Mouse (Mus musculus) kidney, adult 9 months (tissue): ENCODE measurements around the gene Cxcr6.

ENCODE experiments used
- DNase-seq: peaks from one replicate; pipeline ENCODE4 v3.0.0; 2022

The Cxcr6 gene

GRCm38 (mm10) chr9:123828916-123829315 is 22.6 kb downstream of the Cxcr6 start:
- DNase-seq = no peak

DNA sequence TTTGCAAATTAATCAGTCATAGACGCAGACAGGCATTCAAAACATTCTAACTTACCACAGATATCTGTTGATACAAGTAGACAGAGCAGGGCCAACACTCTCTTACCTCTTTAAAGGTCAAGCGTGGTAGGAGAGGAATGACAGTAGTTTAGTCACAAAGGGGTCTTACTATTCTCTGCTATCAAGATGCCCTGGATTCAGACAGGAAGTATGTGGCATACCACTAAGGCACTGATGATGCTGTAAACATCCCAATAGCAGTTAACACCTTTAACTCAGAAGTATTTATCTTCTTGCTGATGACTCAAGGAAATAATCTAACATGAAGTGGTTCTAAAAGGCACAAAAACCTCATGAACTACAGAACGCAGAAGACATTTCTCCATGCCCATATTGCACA is 29.6 kb downstream of the Cxcr6 start:
- DNase-seq = no peak

DNA sequence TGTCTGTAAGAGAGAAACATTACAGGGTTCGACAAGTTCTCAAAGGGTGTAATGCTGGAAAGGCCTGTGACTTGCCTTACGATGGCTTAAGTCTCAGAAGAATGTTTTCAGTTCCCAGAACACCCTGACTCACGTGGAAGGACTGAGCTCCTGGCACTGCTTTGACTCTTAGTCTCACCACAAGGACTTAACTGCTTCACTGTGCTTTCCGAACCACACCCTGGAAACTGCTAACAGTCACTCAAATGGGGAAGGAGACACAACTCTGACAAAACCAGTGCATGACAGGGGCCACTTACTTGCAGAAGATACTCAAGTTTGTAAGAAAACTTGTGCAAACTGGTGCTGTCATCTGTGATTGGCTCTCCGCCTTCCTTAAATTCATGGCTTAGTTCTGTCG is 34.0 kb downstream of the Cxcr6 start:
- no peak for DNase-seq

DNA sequence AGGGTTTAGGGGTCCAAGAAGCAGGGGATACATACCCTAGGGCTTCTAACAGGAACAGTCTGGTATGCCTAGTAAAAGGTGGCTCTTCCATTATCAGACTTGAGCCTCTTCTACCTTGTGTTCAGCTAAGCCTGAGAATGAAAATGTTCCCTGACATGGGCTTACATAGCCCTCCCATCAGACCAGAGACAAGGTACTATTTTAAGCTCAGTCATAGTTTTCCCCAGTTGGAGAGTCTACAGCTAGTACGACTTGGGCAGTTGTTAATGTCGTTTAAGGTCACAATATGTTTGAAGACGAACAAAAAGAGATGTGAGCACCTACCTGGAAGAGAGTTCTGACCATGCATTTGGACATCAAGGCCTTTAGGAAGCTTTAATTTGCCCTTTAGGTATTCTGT is 38.2 kb downstream of the Cxcr6 start:
- DNase-seq = no peak

DNA sequence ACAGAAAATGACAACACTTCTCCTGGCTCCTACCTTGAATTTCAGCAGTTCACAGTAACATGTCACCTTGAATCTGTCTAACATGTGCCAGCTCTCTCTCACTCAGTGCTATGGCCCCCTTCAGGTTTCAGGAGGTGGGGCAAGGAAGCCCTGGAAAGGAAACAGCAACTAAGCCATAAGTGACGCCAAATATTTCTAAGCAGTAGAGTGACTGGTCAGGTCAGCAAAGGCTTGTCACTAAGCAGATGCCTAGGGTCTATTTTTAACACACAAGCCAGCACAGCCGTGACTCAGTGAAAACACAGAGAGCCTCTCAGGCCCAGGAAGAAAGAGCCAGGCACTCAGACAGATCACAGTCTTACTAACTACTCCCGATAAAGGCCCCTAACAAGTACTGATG is 38.8 kb downstream of the Cxcr6 start:
- DNase-seq = peak; percentile 16

GRCm38 (mm10) chr9:123846490-123846889 is 40.2 kb downstream of the Cxcr6 start:
- no peak for DNase-seq

- DNase-seq = peak; percentile 21
These were observed 43.9 kb downstream of the Cxcr6 start for GRCm38 (mm10) chr9:123849976-123850695.

DNA sequence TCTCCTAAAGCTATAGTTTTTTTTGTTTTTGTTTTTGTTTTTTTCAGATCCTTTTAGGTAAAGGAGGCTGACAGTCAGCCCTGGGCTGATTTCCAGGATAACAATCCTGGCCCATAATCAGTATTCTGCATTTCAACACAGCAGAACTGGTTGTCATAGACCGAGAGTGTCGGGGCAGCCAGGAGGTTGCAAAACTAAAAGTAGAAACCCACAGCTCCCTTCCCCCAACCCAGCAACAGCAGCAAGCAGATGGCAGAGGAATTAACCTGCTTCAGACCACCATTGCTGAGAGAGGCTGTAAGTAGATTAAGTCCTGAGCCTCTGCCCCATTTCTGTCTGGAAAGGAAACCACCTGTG is 44.4 kb downstream of the Cxcr6 start:
- DNase-seq = no peak

GRCm38 (mm10) chr9:123851062-123851712 is 44.9 kb downstream of the Cxcr6 start:
- peak; percentile 75 for DNase-seq

DNA sequence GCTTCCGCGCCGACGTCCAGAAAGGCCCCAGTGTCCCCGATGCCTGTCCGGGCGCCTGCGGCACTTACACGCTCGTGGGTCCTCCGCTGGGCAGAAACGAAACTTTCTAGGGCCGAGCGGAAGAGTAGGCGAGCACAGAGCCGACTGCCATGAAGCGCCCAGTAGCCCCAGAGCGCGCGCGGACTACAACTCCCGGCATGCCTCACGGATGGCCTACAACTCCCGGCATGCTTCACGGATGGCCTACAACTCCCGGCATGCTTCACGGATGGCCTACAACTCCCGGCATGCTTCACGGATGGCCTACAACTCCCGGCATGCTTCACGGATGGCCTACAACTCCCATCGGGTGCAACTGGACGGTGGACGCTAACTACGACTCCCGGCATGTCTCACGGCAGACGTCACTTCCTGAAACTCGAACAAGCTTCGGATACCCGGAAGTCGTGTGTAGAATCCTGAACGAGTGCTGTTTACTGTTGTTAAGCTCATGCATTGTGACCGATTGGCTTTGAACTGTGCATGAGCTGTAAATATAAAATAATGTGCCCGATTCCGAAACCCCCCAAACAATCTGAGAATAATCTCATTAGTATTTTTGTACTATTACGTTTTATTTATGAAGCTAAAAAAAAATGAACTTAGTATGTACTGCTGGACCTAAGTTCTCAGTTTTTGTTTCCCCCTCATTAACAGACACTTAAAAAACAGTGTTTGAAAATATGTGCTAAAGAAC is 45.6 kb downstream of the Cxcr6 start, which contains the start of gene Fyco1:
TSS of gene Fyco1 (minus strand) at position 187 of the 736 bp plus-strand sequence.
- DNase-seq = peak; percentile 99

GRCm38 (mm10) chr9:123852449-123853390 is 46.4 kb downstream of the Cxcr6 start:
- no peak for DNase-seq

- DNase-seq = no peak
These were observed 50.6 kb downstream of the Cxcr6 start for GRCm38 (mm10) chr9:123856836-123857235.
